Mouse (Mus musculus): Measurements from ENCODE around the gene Hmgcl.

GRCm38 (mm10) chr4:135964426-135964825, 18.2 kb downstream of the Hmgcl start:
- TF ChIP-seq CTCF (IDR thresholded peaks at IDR 0.05; ENCODE audit: borderline replicate concordance, control insufficient read depth, extremely low read depth, insufficient read depth, low read length, poor library complexity) (no peak), POLR2A (IDR thresholded peaks at IDR 0.05; ENCODE audit: control insufficient read depth, extremely low read depth, insufficient read depth, low read length, poor library complexity) (no peak)
